Mouse (Mus musculus): ENCODE results near the gene Samd9l.

DNA sequence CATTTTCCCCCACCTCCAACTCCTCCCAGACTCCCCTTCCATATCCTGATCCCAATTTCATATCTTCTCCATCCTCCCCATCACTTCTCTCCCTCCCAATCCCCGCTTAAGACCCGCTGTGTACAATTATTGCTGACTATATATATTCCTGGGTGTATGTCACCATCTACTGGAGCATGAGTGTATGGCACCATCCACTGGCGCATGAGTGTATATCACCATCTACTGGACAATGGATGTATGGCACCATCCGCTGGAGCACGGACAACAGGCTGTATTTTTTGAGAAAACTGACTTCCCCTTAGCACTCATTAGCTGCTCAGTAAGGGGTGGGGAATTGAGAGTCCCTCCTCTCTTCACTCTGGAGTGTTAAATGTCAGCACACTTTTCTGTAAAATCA lies 48.0 kb upstream of the Samd9l start:
- peak; percentile 96 for TF ChIP-seq CTCF (conservative IDR thresholded peaks at IDR 0.05; ENCODE audit: low read length)
- TF ChIP-seq POU5F1 (IDR thresholded peaks at IDR 0.05; ENCODE audit: borderline replicate concordance, low read length) = no peak
- no peak for TF ChIP-seq NANOG (IDR thresholded peaks at IDR 0.05; ENCODE audit: borderline replicate concordance, low read length)
